Comparison of ENCODE assay signal across 12 mouse cellular contexts in the genomic region with DNA sequence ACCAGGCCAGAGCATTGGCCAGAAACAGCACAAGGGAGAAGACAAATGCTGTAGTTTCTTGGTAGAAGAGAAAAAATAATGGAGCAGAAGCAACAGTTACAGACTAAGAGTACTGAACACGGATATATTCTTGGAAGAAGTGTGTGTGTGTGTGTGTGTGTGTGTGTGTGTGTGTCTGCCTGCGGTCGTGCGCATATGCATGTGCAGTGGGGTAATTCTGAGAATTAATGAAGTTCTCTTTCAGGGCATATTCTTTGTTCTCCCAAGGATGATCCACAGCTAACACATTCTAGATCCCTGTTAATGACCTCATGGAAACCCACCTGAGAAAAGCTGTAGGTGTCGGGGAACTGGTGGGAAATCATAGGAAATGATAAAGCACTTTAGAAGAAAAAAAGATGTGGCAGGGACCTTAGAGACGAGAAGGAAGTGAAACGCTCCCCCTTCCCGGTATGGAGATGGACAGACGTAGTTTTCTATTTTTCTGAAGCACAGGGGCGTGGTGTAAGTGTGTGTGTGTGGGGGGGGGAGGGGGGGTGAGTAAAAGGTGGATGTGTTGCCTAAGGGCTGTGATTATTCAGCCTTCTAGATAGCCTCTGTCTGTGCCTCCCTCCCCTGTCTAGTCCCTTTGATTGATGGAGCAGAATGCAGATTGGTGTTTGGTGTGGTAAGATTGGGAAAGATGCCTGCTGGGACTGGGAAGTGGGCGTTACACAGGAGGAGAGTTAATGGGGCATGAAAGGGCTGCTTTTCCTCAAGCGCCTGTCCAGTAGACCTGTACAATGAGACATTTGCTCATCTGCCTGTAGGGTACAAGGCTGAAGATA.
A peak's percentile ranks its signal among the peaks of the same experiment; 100 is the strongest.
DNase-seq lines count a peak whose midpoint lies in the region; ATAC-seq and TF ChIP-seq lines count a peak whose summit lies in the region.
"Had no signal": no experiment of that assay in that cellular context is flagged by ENCODE, and none has a peak within 500 bp of the region (broad histone marks: within the 10 kb centered on the region; RNA-seq: fewer than 3 reads in every experiment).

No protein-coding gene starts in this region.

- no peak overlapping the region for H3K9ac ChIP-seq in intestine, embryonic 14.5 days (ENCODE audit: low read length)
- H3K9ac ChIP-seq in intestine, postnatal 0 days (ENCODE audit: low read depth, low read length): no peak overlapping the region
- H3K9ac ChIP-seq: heart, embryonic 12.5 days; lung, embryonic 15.5 days had no signal

- no peaks in the 10 kb centered on the region for H3K36me3 ChIP-seq in intestine, embryonic 14.5 days (ENCODE audit: control insufficient read depth, insufficient read depth, low read length)
- H3K36me3 ChIP-seq in intestine, postnatal 0 days (ENCODE audit: control insufficient read depth, insufficient read depth): no peaks in the 10 kb centered on the region
- H3K36me3 ChIP-seq: heart, embryonic 12.5 days; lung, embryonic 15.5 days had no signal

- no peak overlapping the region for H3K4me2 ChIP-seq in intestine, embryonic 14.5 days (ENCODE audit: low read length)
- no peak overlapping the region for H3K4me2 ChIP-seq in intestine, postnatal 0 days (replicated peaks; ENCODE audit: low read depth)
- H3K4me2 ChIP-seq: heart, embryonic 12.5 days; lung, embryonic 15.5 days had no signal

- no peaks in the 10 kb centered on the region for H3K9me3 ChIP-seq in intestine, embryonic 14.5 days (ENCODE audit: control insufficient read depth, low read length)
- H3K9me3 ChIP-seq in intestine, postnatal 0 days (ENCODE audit: control insufficient read depth): no peaks in the 10 kb centered on the region
- H3K9me3 ChIP-seq: heart, embryonic 12.5 days; lung, embryonic 15.5 days had no signal

- intact Hi-C loops in left cerebral cortex, postnatal 14 days (cut with DNase I): no loop called here

- no peaks in the 10 kb centered on the region for H3K27me3 ChIP-seq in intestine, embryonic 14.5 days (replicated peaks; ENCODE audit: control insufficient read depth, insufficient read depth, low read length)
- H3K27me3 ChIP-seq in intestine, postnatal 0 days (replicated peaks; ENCODE audit: control insufficient read depth, insufficient read depth, low read length): no peaks in the 10 kb centered on the region
- H3K27me3 ChIP-seq: lung, embryonic 15.5 days had no signal

- H3K27ac ChIP-seq in intestine, embryonic 14.5 days (ENCODE audit: low read depth): no peak overlapping the region
- H3K27ac ChIP-seq in intestine, postnatal 0 days (ENCODE audit: low read depth, low read length): no peak overlapping the region

- TF ChIP-seq CTCF in intestine, postnatal 0 days (IDR thresholded peaks at IDR 0.05; ENCODE audit: low read depth): no peak

- 54% methylated on average over 12 of the region's 12 CpGs for WGBS in intestine, embryonic 14.5 days
- WGBS in intestine, postnatal 0 days: 67% methylated on average over 12 of the region's 12 CpGs

- peaks cover 21% of the 10 kb centered on the region; the same call in 1 of the 2 replicates for H3K4me1 ChIP-seq in intestine, embryonic 14.5 days (replicated peaks; ENCODE audit: control insufficient read depth, insufficient read depth, low read length)
- no peaks in the 10 kb centered on the region for H3K4me1 ChIP-seq in intestine, postnatal 0 days (replicated peaks; ENCODE audit: control insufficient read depth, insufficient read depth, low read length)

- DNase-seq in intestine, embryonic 14.5 days (ENCODE audit: low spot score): no peak
- DNase-seq in 3T3-L1 (ENCODE audit: low read depth, low spot score): peak; percentile 72
- peak; percentile 69 for DNase-seq in embryo, embryonic 10 days (ENCODE audit: low spot score)
- no peak for DNase-seq in adipocyte (ENCODE audit: low spot score)
- no peak for DNase-seq in right cerebral cortex, postnatal 10 days (ENCODE audit: low spot score in 2 of 2)
- no peak for DNase-seq in left cerebral cortex, postnatal 14 days (ENCODE audit: low spot score in 2 of 2)
- DNase-seq: cerebellum, adult 8-10 months; kidney, postnatal 36 days had no signal

- 0 out of 2 replicates have a peak, but pooled peaks have one; percentile 12 for ATAC-seq in intestine, embryonic 14.5 days (replicated peaks; ENCODE audit: low FRiP score, low TSS enrichment, low read depth)
- no peak for ATAC-seq in intestine, postnatal 0 days
- peak; percentile 58; the same call in 1 of the 2 replicates for ATAC-seq in monocyte, adult 5-6 weeks (replicated peaks; ENCODE audit: insufficient number of reproducible peaks, low FRiP score, low TSS enrichment, poor library complexity, severe bottlenecking)

- H3K4me3 ChIP-seq in intestine, embryonic 14.5 days (ENCODE audit: low read depth, low read length): no peak overlapping the region
- no peak overlapping the region for H3K4me3 ChIP-seq in intestine, postnatal 0 days (ENCODE audit: low read depth, low read length)
- H3K4me3 ChIP-seq: heart, embryonic 12.5 days; lung, embryonic 15.5 days had no signal

Comparison
In these comparisons a context has a peak if more than half of its experiments do, and no peak if none do; other contexts are left out.
1. DNase-seq: peak in 3T3-L1 (single experiment) and embryo, embryonic 10 days (single experiment); none in intestine, embryonic 14.5 days (single experiment), adipocyte (single experiment), right cerebral cortex, postnatal 10 days (0 of 2) and left cerebral cortex, postnatal 14 days (0 of 2).